Mouse (Mus musculus) MEL (cell line): Measurements from ENCODE around the gene Shisa8.

ENCODE experiments used
- GATA1 ChIP-seq: IDR thresholded peaks from 2 replicates; pipeline ENCODE4 v1.6.1; 2011; ENCODE audit warnings: low read depth, low read length, improper control_type of control experiment
- MAFK ChIP-seq: IDR thresholded peaks from 2 replicates; pipeline ENCODE4 v1.6.1; 2011; ENCODE audit warnings: low read depth, mild to moderate bottlenecking, low read length, improper control_type of control experiment, borderline replicate concordance
- MXI1 ChIP-seq: IDR thresholded peaks from 2 replicates; pipeline ENCODE4 v1.6.1; 2011; ENCODE audit warnings: mild to moderate bottlenecking, low read depth, low read length, improper control_type of control experiment
- MYB ChIP-seq: IDR thresholded peaks from 2 replicates; pipeline ENCODE4 v1.6.1; 2011; ENCODE audit warnings: mild to moderate bottlenecking, low read depth, low read length, improper control_type of control experiment
- MYC ChIP-seq: IDR thresholded peaks from 2 replicates; pipeline ENCODE4 v1.6.1; 2011; ENCODE audit warnings: low read depth, mild to moderate bottlenecking, low read length, improper control_type of control experiment, moderate library complexity
- USF1 ChIP-seq: IDR thresholded peaks from 2 replicates; pipeline ENCODE4 v1.6.1; 2014; ENCODE audit warnings: low read depth, mild to moderate bottlenecking, inconsistent platforms, low read length, improper control_type of control experiment, moderate library complexity
- ZKSCAN1 ChIP-seq: IDR thresholded peaks from 2 replicates; pipeline ENCODE4 v1.6.1; 2012; ENCODE audit warnings: low read depth, mild to moderate bottlenecking, inconsistent platforms, low read length, improper control_type of control experiment, moderate library complexity

DNA sequence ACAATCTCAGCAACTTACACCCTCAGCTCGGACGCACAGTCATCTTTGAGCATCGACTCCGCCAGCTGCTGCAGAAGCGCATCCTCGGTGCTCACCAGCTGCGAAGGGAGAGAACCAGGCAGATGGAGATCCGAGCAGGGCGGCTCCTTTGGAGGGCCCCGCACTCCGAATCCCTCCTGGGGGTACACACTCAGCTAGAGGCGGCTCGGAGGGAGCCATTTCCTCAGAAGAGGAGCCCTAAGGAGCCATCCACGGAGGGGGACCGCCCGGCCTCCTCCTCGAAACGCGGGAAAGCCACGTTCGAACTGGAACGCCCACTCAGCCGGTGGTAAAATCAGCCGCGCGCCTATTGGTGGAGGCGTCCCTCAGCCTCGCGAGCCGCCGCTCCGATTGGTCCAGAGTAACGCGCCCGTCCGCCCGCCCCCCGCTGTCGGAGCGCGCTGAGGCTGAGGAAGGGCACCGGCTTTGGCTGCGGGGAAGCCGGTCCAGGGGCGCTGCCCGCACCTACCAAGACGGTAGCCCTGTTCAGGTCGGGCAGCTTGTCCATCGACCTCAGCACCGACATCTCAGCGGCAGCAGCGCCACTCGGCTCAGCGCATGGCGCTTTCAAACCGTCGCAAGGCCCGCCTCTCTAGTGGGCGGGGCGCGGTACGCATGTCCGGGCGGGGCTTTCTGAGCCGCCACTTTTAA, 31.6 kb upstream of the Shisa8 start, which contains the start of gene Cenpm:
- TF ChIP-seq MAFK = no peak
- TF ChIP-seq USF1 = no peak
- TF ChIP-seq ZKSCAN1 = no peak
- TF ChIP-seq MXI1 = no peak; the same call in 1 of the 2 replicates
- no peak for TF ChIP-seq GATA1
- TF ChIP-seq MYB = no peak
- TF ChIP-seq MYC = no peak
